Mouse (Mus musculus): ENCODE data around the gene Capn15. TPM values are rescaled to one million over a fixed set of nuclear protein-coding genes. Genes with fewer than 3 reads are reported as not detected.

Gene Capn15
- total RNA-seq, 2 experiments from 2014 or later: 53.9 to 59.3 TPM

GRCm38 (mm10) chr17:25990331-25990730, 4.7 kb upstream of the Capn15 start:
- intact Hi-C loops (cut with DNase I): no loop called here
- no peak overlapping the region for H3K4me3 ChIP-seq
- DNase-seq (ENCODE audit: extremely low spot score in 1 of 2, low spot score in 2 of 2): no peak
- TF ChIP-seq CTCF (IDR thresholded peaks at IDR 0.05): no peak
- H3K27ac ChIP-seq: no peak overlapping the region

- intact Hi-C loops (cut with DNase I): loop anchor here (2.0 to 5.0 kb wide), 3 partner anchors 42 to 92 kb away; partner anchors contain the start of gene Rab40c
- Histone ChIP-seq H3K27ac (peak overlapping the region; percentile 95), H3K4me3 (peak overlapping the region; percentile 79)
- DNase-seq (ENCODE audit: extremely low spot score in 1 of 2, low spot score in 2 of 2): no peak
- no peak for TF ChIP-seq CTCF (IDR thresholded peaks at IDR 0.05)
These were observed 865 bp downstream of the Capn15 start for GRCm38 (mm10) chr17:25984556-25985305.

GRCm38 (mm10) chr17:25984066-25984465, 1.5 kb downstream of the Capn15 start:
- TF ChIP-seq CTCF (IDR thresholded peaks at IDR 0.05): no peak
- no peak for DNase-seq (ENCODE audit: extremely low spot score in 1 of 2, low spot score in 2 of 2)
- Histone ChIP-seq H3K4me3 (peak overlapping the region; percentile 79), H3K27ac (no peak overlapping the region)
- intact Hi-C loops (cut with DNase I): loop anchor here (2.0 to 5.0 kb wide), 3 partner anchors 41 to 92 kb away; partner anchors contain the start of gene Rab40c

- Histone ChIP-seq H3K4me3 (no peak overlapping the region), H3K27ac (no peak overlapping the region)
- TF ChIP-seq CTCF (IDR thresholded peaks at IDR 0.05): no peak
- intact Hi-C loops (cut with DNase I): loop anchor here (5.0 kb wide), 1 partner anchor 91 kb away; no protein-coding TSS in a partner anchor
- no peak for DNase-seq (ENCODE audit: extremely low spot score in 1 of 2, low spot score in 2 of 2)
These were observed 2.7 kb downstream of the Capn15 start for GRCm38 (mm10) chr17:25982913-25983312.

GRCm38 (mm10) chr17:25980854-25981253, 4.7 kb downstream of the Capn15 start:
- peak overlapping the region; percentile 25 for H3K27ac ChIP-seq
- TF ChIP-seq CTCF (IDR thresholded peaks at IDR 0.05): no peak
- no peak overlapping the region for H3K4me3 ChIP-seq
- peak in 1 of 2 experiments; percentile 35 for DNase-seq (ENCODE audit: extremely low spot score in 1 of 2, low spot score in 2 of 2)
- intact Hi-C loops (cut with DNase I): loop anchor here (5.0 kb wide), 1 partner anchor 89 kb away; no protein-coding TSS in a partner anchor

- intact Hi-C loops (cut with DNase I): loop anchor here (5.0 kb wide), 1 partner anchor 88 kb away; no protein-coding TSS in a partner anchor
- H3K27ac ChIP-seq: peak overlapping the region; percentile 25; the same call in 1 of the 2 replicates
- H3K4me3 ChIP-seq: no peak overlapping the region
- no peak for DNase-seq (ENCODE audit: extremely low spot score in 1 of 2, low spot score in 2 of 2)
- no peak for TF ChIP-seq CTCF (IDR thresholded peaks at IDR 0.05)
These were observed 5.5 kb downstream of the Capn15 start for GRCm38 (mm10) chr17:25979829-25980738.

- intact Hi-C loops (cut with DNase I): no loop called here
- DNase-seq (ENCODE audit: extremely low spot score in 1 of 2, low spot score in 2 of 2): no peak
- Histone ChIP-seq H3K4me3 (no peak overlapping the region), H3K27ac (0 out of 2 replicates have a peak overlapping the region, but pooled peaks have one; percentile 11)
- no peak for TF ChIP-seq CTCF (IDR thresholded peaks at IDR 0.05)
These were observed 14.5 kb downstream of the Capn15 start for GRCm38 (mm10) chr17:25970954-25971707.

GRCm38 (mm10) chr17:25970448-25970847, 15.1 kb downstream of the Capn15 start:
- no peak for DNase-seq (ENCODE audit: extremely low spot score in 1 of 2, low spot score in 2 of 2)
- H3K27ac ChIP-seq: 0 out of 2 replicates have a peak overlapping the region, but pooled peaks have one; percentile 11
- intact Hi-C loops (cut with DNase I): no loop called here
- H3K4me3 ChIP-seq: no peak overlapping the region
- TF ChIP-seq CTCF (IDR thresholded peaks at IDR 0.05): peak; percentile 17

- TF ChIP-seq CTCF (IDR thresholded peaks at IDR 0.05): no peak
- Histone ChIP-seq H3K27ac (no peak overlapping the region), H3K4me3 (no peak overlapping the region)
- DNase-seq (ENCODE audit: extremely low spot score in 1 of 2, low spot score in 2 of 2): no peak
- intact Hi-C loops (cut with DNase I): no loop called here
These were observed 17.4 kb downstream of the Capn15 start for GRCm38 (mm10) chr17:25968176-25968575.

- intact Hi-C loops (cut with DNase I): no loop called here
- H3K27ac ChIP-seq: no peak overlapping the region
- no peak overlapping the region for H3K4me3 ChIP-seq
- TF ChIP-seq CTCF (IDR thresholded peaks at IDR 0.05): no peak
- no peak for DNase-seq (ENCODE audit: extremely low spot score in 1 of 2, low spot score in 2 of 2)
These were observed 17.9 kb downstream of the Capn15 start for GRCm38 (mm10) chr17:25967652-25968051.

GRCm38 (mm10) chr17:25964271-25964670, 21.3 kb downstream of the Capn15 start:
- DNase-seq (ENCODE audit: extremely low spot score in 1 of 2, low spot score in 2 of 2): no peak
- no peak overlapping the region for H3K27ac ChIP-seq
- intact Hi-C loops (cut with DNase I): no loop called here
- no peak for TF ChIP-seq CTCF (IDR thresholded peaks at IDR 0.05)
- H3K4me3 ChIP-seq: no peak overlapping the region

Measured in left cerebral cortex, adult 2 months (tissue).